ENCODE assay signal across 21 mouse cellular contexts in the genomic region with DNA sequence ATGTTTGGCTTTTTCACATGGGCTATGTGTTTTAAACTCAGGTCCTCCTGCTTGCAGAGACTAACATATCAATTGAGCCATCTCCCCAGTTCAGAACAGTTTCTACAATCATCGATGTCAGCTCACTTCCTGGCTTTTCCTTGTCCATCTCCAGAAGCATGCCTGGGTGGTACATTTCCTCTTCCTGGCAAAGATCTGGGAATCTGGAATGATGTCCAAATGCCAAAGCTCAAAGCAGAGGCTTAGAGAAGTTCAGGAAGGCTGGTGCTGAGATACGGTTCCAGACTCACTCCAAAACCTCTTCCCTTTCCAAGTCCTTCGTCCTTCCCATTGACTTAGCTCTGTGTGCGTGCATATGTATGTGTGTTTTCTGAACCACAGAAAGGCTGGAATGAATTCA. TPM values are rescaled to one million over a fixed set of nuclear protein-coding genes. Genes with fewer than 3 reads are reported as not detected.
"Had no signal": no experiment of that assay in that cellular context is flagged by ENCODE, and none has a peak within 500 bp of the region (broad histone marks: within the 10 kb centered on the region; RNA-seq: fewer than 3 reads in every experiment).

No protein-coding gene starts in this region.

- H3K27ac ChIP-seq: liver, embryonic 12.5 days; liver, embryonic 14.5 days; midbrain, embryonic 10.5 days; midbrain, embryonic 12.5 days; neural tube, embryonic 13.5 days; neural tube, embryonic 15.5 days had no signal

- ATAC-seq: liver, embryonic 12.5 days; midbrain, embryonic 16.5 days had no signal

- DNase-seq: lung, embryonic 14.5 days; midbrain, embryonic 14.5 days; retina, postnatal 1 day; right cerebral cortex, adult 18-20 months; right cerebral cortex, postnatal 25 days; right cerebral cortex, postnatal 4 days; spleen, adult 18-20 months; thymus, adult 18-20 months; thymus, postnatal 14 days; thymus, postnatal 36 days had no signal

- H3K4me1 ChIP-seq: liver, embryonic 12.5 days; midbrain, embryonic 10.5 days; midbrain, embryonic 12.5 days; neural tube, embryonic 13.5 days; neural tube, embryonic 15.5 days had no signal

- H3K36me3 ChIP-seq: liver, embryonic 12.5 days; midbrain, embryonic 10.5 days; midbrain, embryonic 12.5 days; neural tube, embryonic 13.5 days; neural tube, embryonic 15.5 days had no signal

- H3K9me3 ChIP-seq: liver, embryonic 12.5 days; midbrain, embryonic 10.5 days; midbrain, embryonic 12.5 days; neural tube, embryonic 13.5 days; neural tube, embryonic 15.5 days had no signal

- H3K4me3 ChIP-seq: liver, embryonic 12.5 days; midbrain, embryonic 10.5 days; midbrain, embryonic 12.5 days; myocyte; neural tube, embryonic 13.5 days; neural tube, embryonic 15.5 days had no signal

- H3K27me3 ChIP-seq: liver, embryonic 12.5 days; midbrain, embryonic 12.5 days; neural tube, embryonic 13.5 days; neural tube, embryonic 15.5 days had no signal

- H3K4me2 ChIP-seq: liver, embryonic 12.5 days; lung, embryonic 14.5 days; midbrain, embryonic 12.5 days; neural tube, embryonic 13.5 days; neural tube, embryonic 15.5 days had no signal

- H3K9ac ChIP-seq: liver, embryonic 12.5 days; liver, embryonic 14.5 days; lung, embryonic 14.5 days; midbrain, embryonic 12.5 days; neural tube, embryonic 13.5 days; neural tube, embryonic 15.5 days had no signal

RNA-seq across cellular contexts. Expression of a gene that starts 59.8 kb away (rescaled TPM):
- total RNA-seq: megakaryocyte, adult 5-6 weeks; megakaryocyte-erythroid progenitor cell, adult 5-6 weeks had no signal
- polyA plus RNA-seq: myocyte; thymus, postnatal 0 days had no signal
